8 mouse cellular contexts compared by ENCODE assay signal in the genomic region with DNA sequence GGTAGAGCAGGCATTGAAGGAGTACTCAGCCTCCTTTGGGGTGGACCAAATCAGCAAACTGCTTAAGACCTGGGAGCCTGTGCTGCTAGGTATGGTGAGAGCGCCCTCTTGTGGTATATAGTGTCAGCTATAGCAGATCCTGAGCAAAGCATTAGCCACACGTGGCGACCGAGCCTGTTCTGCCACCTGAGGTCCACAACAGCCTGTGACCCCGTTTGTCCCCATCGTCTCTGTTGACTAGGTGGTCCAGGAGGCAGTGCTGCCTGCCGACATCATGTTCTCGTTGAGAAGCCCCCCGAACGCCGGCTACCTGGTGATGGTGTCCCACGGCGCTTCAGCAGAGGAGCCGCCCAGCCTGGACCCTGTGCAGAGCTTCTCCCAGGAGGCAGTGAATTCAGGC. TPM values are rescaled to one million over a fixed set of nuclear protein-coding genes. Genes with fewer than 3 reads are reported as not detected.
DNase-seq lines count a peak whose midpoint lies in the region; ATAC-seq lines count a peak whose summit lies in the region.

No protein-coding gene starts in this region.

- H3K27me3 ChIP-seq in forebrain, embryonic 15.5 days = no peaks in the 10 kb centered on the region
- peaks cover 15% of the 10 kb centered on the region; the same call in 1 of the 2 replicates for H3K27me3 ChIP-seq in hindbrain, embryonic 13.5 days
- H3K27me3 ChIP-seq in lung, embryonic 16.5 days (ENCODE audit: control insufficient read depth, insufficient read depth, low read depth, low read length) = no peaks in the 10 kb centered on the region

- peaks cover 15% of the 10 kb centered on the region for H3K4me1 ChIP-seq in forebrain, embryonic 15.5 days
- peaks cover 26% of the 10 kb centered on the region for H3K4me1 ChIP-seq in hindbrain, embryonic 13.5 days (replicated peaks)
- H3K4me1 ChIP-seq in lung, embryonic 16.5 days (replicated peaks; ENCODE audit: control insufficient read depth, insufficient read depth, low read length) = peaks cover 9% of the 10 kb centered on the region

- no peaks in the 10 kb centered on the region for H3K36me3 ChIP-seq in forebrain, embryonic 15.5 days
- no peaks in the 10 kb centered on the region for H3K36me3 ChIP-seq in hindbrain, embryonic 13.5 days
- H3K36me3 ChIP-seq in lung, embryonic 16.5 days (ENCODE audit: control insufficient read depth, insufficient read depth, low read length) = peaks cover 5% of the 10 kb centered on the region

- no peak overlapping the region for H3K27ac ChIP-seq in forebrain, embryonic 15.5 days (replicated peaks)
- no peak overlapping the region for H3K27ac ChIP-seq in hindbrain, embryonic 13.5 days
- H3K27ac ChIP-seq in lung, embryonic 16.5 days (ENCODE audit: low read length) = no peak overlapping the region

- no peaks in the 10 kb centered on the region for H3K9me3 ChIP-seq in forebrain, embryonic 15.5 days
- no peaks in the 10 kb centered on the region for H3K9me3 ChIP-seq in hindbrain, embryonic 13.5 days
- no peaks in the 10 kb centered on the region for H3K9me3 ChIP-seq in lung, embryonic 16.5 days (ENCODE audit: control insufficient read depth, low read length)

- peak overlapping the region; percentile 59 for H3K4me2 ChIP-seq in forebrain, embryonic 15.5 days (replicated peaks)
- peak overlapping the region; percentile 54 for H3K4me2 ChIP-seq in hindbrain, embryonic 13.5 days
- H3K4me2 ChIP-seq in lung, embryonic 16.5 days (ENCODE audit: low read depth, low read length) = peak overlapping the region; percentile 29; the same call in 1 of the 2 replicates

- H3K4me3 ChIP-seq in forebrain, embryonic 15.5 days = peak overlapping the region; percentile 34
- H3K4me3 ChIP-seq in hindbrain, embryonic 13.5 days = peak overlapping the region; percentile 22; the same call in 1 of the 2 replicates
- H3K4me3 ChIP-seq in lung, embryonic 16.5 days (ENCODE audit: low read length) = no peak overlapping the region

- peak overlapping the region; percentile 42 for H3K9ac ChIP-seq in forebrain, embryonic 15.5 days (replicated peaks)
- H3K9ac ChIP-seq in hindbrain, embryonic 13.5 days = peak overlapping the region; percentile 58
- H3K9ac ChIP-seq in lung, embryonic 16.5 days (ENCODE audit: low read length) = no peak overlapping the region

- ATAC-seq in forebrain, embryonic 15.5 days (replicated peaks) = peak; percentile 74
- ATAC-seq in hindbrain, embryonic 13.5 days (ENCODE audit: low FRiP score) = peak; percentile 40; the same call in 1 of the 2 replicates
- peak; percentile 64 for ATAC-seq in lung, embryonic 16.5 days (ENCODE audit: low read depth)

- peak; percentile 61 for DNase-seq in Muller cell, postnatal 12 days (ENCODE audit: inconsistent ontology term)
- peak; percentile 60 for DNase-seq in cerebellum, adult 11 months
- peak; percentile 75 to 80 for DNase-seq in layer of hippocampus, postnatal 10 days (ENCODE audit: low spot score in 2 of 2)
- peak; percentile 96 for DNase-seq in retina, embryonic 14.5 days (ENCODE audit: low spot score)
- peak; percentile 74 for DNase-seq in thymus, postnatal 4 days

- 2% methylated on average over 14 of the region's 14 CpGs for WGBS in forebrain, embryonic 15.5 days
- 5% methylated on average over 14 of the region's 14 CpGs for WGBS in hindbrain, embryonic 13.5 days
- 12% methylated on average over 14 of the region's 14 CpGs for WGBS in lung, embryonic 16.5 days

RNA-seq across cellular contexts. Expression of a gene that starts 25.0 kb away (rescaled TPM):
- 5.1 and 6.0 TPM in 2 replicates for polyA plus RNA-seq in forebrain, embryonic 15.5 days (2015; fragmentation: Nextera tagmentation; extraction: Ambion mirVana)
- polyA plus RNA-seq in hindbrain, embryonic 13.5 days (2015; fragmentation: Nextera tagmentation; extraction: Ambion mirVana) = 4.2 and 5.2 TPM in 2 replicates
- 10 to 100 TPM; 37.0 to 37.5 TPM for total RNA-seq in layer of hippocampus, postnatal 10 days (2021)
- polyA plus RNA-seq in lung, embryonic 16.5 days (2015; fragmentation: Nextera tagmentation; extraction: Ambion mirVana) = 23.9 and 26.5 TPM in 2 replicates

RNA-seq across cellular contexts. Expression of a gene that starts 25.3 kb away (rescaled TPM):
- polyA plus RNA-seq in forebrain, embryonic 15.5 days (2015; fragmentation: Nextera tagmentation; extraction: Ambion mirVana) = not detected in 2 replicates
- polyA plus RNA-seq in hindbrain, embryonic 13.5 days (2015; fragmentation: Nextera tagmentation; extraction: Ambion mirVana) = 0.18 TPM in 1 of 2 replicates, not detected in the other
- under 1 TPM in 1 of 2 experiments, not detected in 1; 0.34 TPM for total RNA-seq in layer of hippocampus, postnatal 10 days (2021)
- polyA plus RNA-seq in lung, embryonic 16.5 days (2015; fragmentation: Nextera tagmentation; extraction: Ambion mirVana) = 0.20 and 1.1 TPM in 2 replicates

RNA-seq across cellular contexts. Expression of a gene that starts 38.4 kb away (rescaled TPM):
- polyA plus RNA-seq in forebrain, embryonic 15.5 days (2015; fragmentation: Nextera tagmentation; extraction: Ambion mirVana) = 2.5 and 3.2 TPM in 2 replicates
- polyA plus RNA-seq in hindbrain, embryonic 13.5 days (2015; fragmentation: Nextera tagmentation; extraction: Ambion mirVana) = 2.9 and 3.7 TPM in 2 replicates
- total RNA-seq in layer of hippocampus, postnatal 10 days (2021) = 1 to 10 TPM; 4.8 to 5.3 TPM
- polyA plus RNA-seq in lung, embryonic 16.5 days (2015; fragmentation: Nextera tagmentation; extraction: Ambion mirVana) = 11.8 and 12.2 TPM in 2 replicates

RNA-seq across cellular contexts. Expression of a gene that starts 47.5 kb away (rescaled TPM):
- 79.2 and 85.0 TPM in 2 replicates for polyA plus RNA-seq in forebrain, embryonic 15.5 days (2015; fragmentation: Nextera tagmentation; extraction: Ambion mirVana)
- polyA plus RNA-seq in hindbrain, embryonic 13.5 days (2015; fragmentation: Nextera tagmentation; extraction: Ambion mirVana) = 74.5 and 74.8 TPM in 2 replicates
- total RNA-seq in layer of hippocampus, postnatal 10 days (2021) = 10 to 100 TPM; 50.6 to 51.6 TPM
- 73.3 and 80.2 TPM in 2 replicates for polyA plus RNA-seq in lung, embryonic 16.5 days (2015; fragmentation: Nextera tagmentation; extraction: Ambion mirVana)
